Mouse (Mus musculus): ENCODE measurements around the gene Ppp1r12c. TPM values are rescaled to one million over a fixed set of nuclear protein-coding genes. Genes with fewer than 3 reads are reported as not detected.

Ppp1r12c gene
- polyA plus RNA-seq, 1 experiment from 2014 or later = 43.9 TPM

DNA sequence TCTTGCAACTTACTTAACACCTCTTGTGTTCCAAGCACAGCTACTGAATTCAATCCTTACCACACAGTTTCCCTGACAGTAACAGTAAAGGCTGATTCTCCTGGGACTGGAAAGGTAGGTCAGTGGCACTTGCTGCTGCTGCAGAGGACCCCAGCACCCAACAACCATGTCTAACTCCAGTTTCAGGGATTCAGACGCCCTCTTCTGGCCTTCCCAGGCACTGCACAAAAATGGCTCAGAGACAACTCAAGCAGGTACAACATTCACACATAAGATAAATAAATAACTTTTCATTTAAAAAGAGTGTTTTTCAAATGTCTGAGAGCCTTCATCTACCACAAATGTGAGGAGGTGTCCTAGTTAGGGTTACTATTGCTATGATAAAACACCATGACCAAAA lies 54.3 kb downstream of the Ppp1r12c start:
- no peak overlapping the region for H3K9ac ChIP-seq
- H3K4me2 ChIP-seq = no peak overlapping the region
- H3K9me3 ChIP-seq (replicated peaks) = no peaks in the 10 kb centered on the region
- no peak for ATAC-seq (replicated peaks; ENCODE audit: low FRiP score)
- peaks cover 21% of the 10 kb centered on the region for H3K36me3 ChIP-seq
- no peak overlapping the region for H3K4me3 ChIP-seq (replicated peaks)
- no peaks in the 10 kb centered on the region for H3K27me3 ChIP-seq
- WGBS = 6% methylated on average over 1 of the region's 1 CpGs
- peaks cover 6% of the 10 kb centered on the region for H3K4me1 ChIP-seq
- H3K27ac ChIP-seq = no peak overlapping the region

DNA sequence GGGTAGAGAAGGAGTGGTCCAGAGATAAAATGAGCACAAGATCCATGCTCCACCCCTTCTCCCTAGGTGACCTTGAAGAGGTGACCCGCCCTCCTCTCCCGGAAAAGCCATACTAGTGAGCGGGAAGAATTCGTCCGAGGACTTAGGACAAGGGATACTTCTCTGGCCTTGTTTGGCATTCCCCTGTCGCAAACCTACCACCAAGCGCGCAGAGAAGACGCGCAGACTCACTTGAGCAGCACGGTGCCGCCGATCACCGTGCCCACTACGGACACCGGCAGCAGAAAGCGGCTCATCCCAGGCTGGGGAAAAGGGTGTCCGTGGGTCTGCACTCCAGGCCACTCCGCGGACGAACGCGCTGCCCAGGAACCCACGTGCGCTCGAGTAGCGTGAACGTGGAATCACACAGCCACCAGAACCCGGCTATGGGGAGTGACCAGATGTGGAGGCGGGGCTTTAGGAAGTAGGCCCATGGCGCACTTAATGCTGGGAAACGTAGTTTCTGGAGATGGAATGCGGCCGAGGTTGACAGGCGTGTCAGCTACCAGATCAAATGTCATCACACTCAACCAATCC lies 56.2 kb downstream of the Ppp1r12c start, which contains the start of gene Rdh13:
Gene Rdh13, minus strand, starts transcription at position 434 of the 576 bp plus-strand sequence.
- no peaks in the 10 kb centered on the region for H3K27me3 ChIP-seq
- under 1% methylated on average over 35 of the region's 35 CpGs for WGBS
- ATAC-seq (replicated peaks; ENCODE audit: low FRiP score) = peak; percentile 96
- H3K9me3 ChIP-seq (replicated peaks) = no peaks in the 10 kb centered on the region
- peak within 1 kb of the TSS; percentile 68 for H3K4me2 ChIP-seq
- peaks cover 39% of the 10 kb centered on the region for H3K36me3 ChIP-seq
- peak within 1 kb of the TSS; percentile 61 for H3K4me3 ChIP-seq (replicated peaks)
- H3K9ac ChIP-seq = peak within 1 kb of the TSS; percentile 56
- peak within 1 kb of the TSS; percentile 76 for H3K27ac ChIP-seq
- H3K4me1 ChIP-seq = peaks cover 6% of the 10 kb centered on the region

DNA sequence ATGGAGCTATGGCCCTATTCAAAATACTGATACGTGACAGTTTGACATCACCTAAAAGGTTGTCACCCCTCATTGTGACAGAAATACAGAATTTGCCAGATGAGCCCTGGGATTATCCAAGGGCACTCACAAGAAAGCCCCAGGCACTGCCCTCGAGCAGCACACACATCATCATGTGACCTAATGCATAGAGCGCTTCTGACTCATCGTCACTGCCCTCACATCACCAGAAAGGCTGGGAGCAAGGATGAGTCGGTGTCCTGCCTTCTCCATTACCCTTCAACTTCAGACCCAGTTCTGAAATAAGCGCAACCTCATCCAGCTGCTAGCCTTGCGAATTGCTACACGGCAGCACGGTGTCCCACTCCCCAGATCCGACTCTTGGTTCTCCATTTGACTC lies 60.9 kb downstream of the Ppp1r12c start:
- no peak for ATAC-seq (replicated peaks; ENCODE audit: low FRiP score)
- no peaks in the 10 kb centered on the region for H3K9me3 ChIP-seq (replicated peaks)
- H3K4me2 ChIP-seq = no peak overlapping the region
- H3K4me1 ChIP-seq = peaks cover 6% of the 10 kb centered on the region
- H3K27ac ChIP-seq = no peak overlapping the region
- H3K4me3 ChIP-seq (replicated peaks) = no peak overlapping the region
- WGBS = 93% methylated on average over 10 of the region's 10 CpGs
- no peak overlapping the region for H3K9ac ChIP-seq
- no peaks in the 10 kb centered on the region for H3K27me3 ChIP-seq
- H3K36me3 ChIP-seq = peaks cover 84% of the 10 kb centered on the region

DNA sequence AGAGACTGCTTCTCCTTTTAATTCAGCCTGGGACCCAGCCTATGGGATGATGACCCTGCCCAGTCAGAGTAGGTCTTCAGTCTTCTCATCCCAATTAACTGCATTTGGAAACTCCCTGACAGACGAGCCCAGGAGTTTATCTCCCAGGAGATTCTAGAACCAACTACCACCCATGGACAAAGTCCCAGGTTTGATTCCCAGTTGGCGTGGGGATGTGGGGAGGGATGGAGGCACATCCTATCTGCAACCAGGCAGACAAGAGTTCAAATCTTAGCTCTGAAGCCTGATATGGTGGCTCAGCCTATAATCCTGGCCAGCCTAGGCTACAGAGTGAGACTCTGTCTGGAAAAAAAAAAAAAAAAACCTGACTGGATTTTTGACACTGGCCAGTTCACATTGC lies 63.8 kb downstream of the Ppp1r12c start:
- Histone ChIP-seq H3K27ac (no peak overlapping the region), H3K9me3 (replicated peaks) (no peaks in the 10 kb centered on the region), H3K4me2 (no peak overlapping the region), H3K9ac (no peak overlapping the region), H3K4me3 (replicated peaks) (no peak overlapping the region), H3K36me3 (peaks cover 97% of the 10 kb centered on the region), H3K27me3 (no peaks in the 10 kb centered on the region), H3K4me1 (no peaks in the 10 kb centered on the region)
- no peak for ATAC-seq (replicated peaks; ENCODE audit: low FRiP score)
- 92% methylated on average over 2 of the region's 2 CpGs for WGBS

DNA sequence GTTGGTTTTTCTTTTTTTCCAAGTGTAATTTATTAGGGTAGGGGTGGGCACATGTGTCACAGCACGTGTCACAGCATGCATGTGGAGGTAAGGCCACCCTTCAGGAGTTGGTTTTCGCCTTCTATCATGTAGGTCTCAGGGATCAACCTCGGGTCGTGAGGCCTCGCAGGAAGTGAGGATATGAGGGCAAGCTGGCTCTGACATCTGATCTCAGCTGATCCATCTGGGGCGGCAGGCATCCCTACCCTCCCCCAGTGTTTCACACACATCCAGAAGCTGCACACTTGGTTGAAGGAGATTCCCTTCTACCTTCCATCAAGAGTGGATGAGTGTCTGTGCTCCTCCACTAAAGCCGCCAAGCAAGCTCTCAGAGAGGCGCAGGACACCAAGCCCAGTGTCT lies 69.5 kb downstream of the Ppp1r12c start:
- 81% methylated on average over 8 of the region's 8 CpGs for WGBS
- H3K9ac ChIP-seq = no peak overlapping the region
- peaks cover 97% of the 10 kb centered on the region for H3K36me3 ChIP-seq
- H3K4me1 ChIP-seq = no peaks in the 10 kb centered on the region
- H3K27ac ChIP-seq = no peak overlapping the region
- H3K27me3 ChIP-seq = no peaks in the 10 kb centered on the region
- no peaks in the 10 kb centered on the region for H3K9me3 ChIP-seq (replicated peaks)
- H3K4me3 ChIP-seq (replicated peaks) = no peak overlapping the region
- H3K4me2 ChIP-seq = no peak overlapping the region
- ATAC-seq (replicated peaks; ENCODE audit: low FRiP score) = no peak

GRCm38 (mm10) chr7:4431548-4431947 lies 69.9 kb downstream of the Ppp1r12c start:
- WGBS = 78% methylated on average over 6 of the region's 6 CpGs
- H3K4me2 ChIP-seq = no peak overlapping the region
- H3K4me1 ChIP-seq = no peaks in the 10 kb centered on the region
- H3K36me3 ChIP-seq = peaks cover 97% of the 10 kb centered on the region
- no peak overlapping the region for H3K9ac ChIP-seq
- H3K27me3 ChIP-seq = no peaks in the 10 kb centered on the region
- H3K4me3 ChIP-seq (replicated peaks) = no peak overlapping the region
- no peaks in the 10 kb centered on the region for H3K9me3 ChIP-seq (replicated peaks)
- H3K27ac ChIP-seq = no peak overlapping the region
- no peak for ATAC-seq (replicated peaks; ENCODE audit: low FRiP score)

Small RNA genes within 50 kb of the gene (microRNA-seq; reads per million reads assigned to microRNA genes)
- gene Gm24605 = not detected

Other genes starting within 250 kb of the Ppp1r12c start
- 0.14 TPM in 1 of 2 replicates, not detected in the other for gene Ncr1, start 164.0 kb downstream of the Ppp1r12c start, polyA plus RNA-seq (2015; fragmentation: Nextera tagmentation; extraction: Ambion mirVana)
- gene Gp6, start 103.9 kb downstream of the Ppp1r12c start, polyA plus RNA-seq (2015; fragmentation: Nextera tagmentation; extraction: Ambion mirVana) = 0.35 TPM in 1 of 2 replicates, not detected in the other
- 30.5 and 30.6 TPM in 2 replicates for gene Rdh13, start 56.0 kb downstream of the Ppp1r12c start, polyA plus RNA-seq (2015; fragmentation: Nextera tagmentation; extraction: Ambion mirVana)
- gene Eps8l1, start 41.0 kb downstream of the Ppp1r12c start, polyA plus RNA-seq (2015; fragmentation: Nextera tagmentation; extraction: Ambion mirVana) = 8.9 and 9.0 TPM in 2 replicates
- gene Tnnt1, start 14.7 kb upstream of the Ppp1r12c start, polyA plus RNA-seq (2015; fragmentation: Nextera tagmentation; extraction: Ambion mirVana) = 37.2 and 48.6 TPM in 2 replicates
- 6.6 and 6.9 TPM in 2 replicates for gene Tnni3, start 22.5 kb upstream of the Ppp1r12c start, polyA plus RNA-seq (2015; fragmentation: Nextera tagmentation; extraction: Ambion mirVana)
- gene Dnaaf3, start 30.8 kb upstream of the Ppp1r12c start, polyA plus RNA-seq (2015; fragmentation: Nextera tagmentation; extraction: Ambion mirVana) = 3.2 and 3.5 TPM in 2 replicates
- 6.5 and 7.5 TPM in 2 replicates for gene Syt5, start 45.9 kb upstream of the Ppp1r12c start, polyA plus RNA-seq (2015; fragmentation: Nextera tagmentation; extraction: Ambion mirVana)
- gene Ptprh, start 102.4 kb upstream of the Ppp1r12c start, polyA plus RNA-seq (2015; fragmentation: Nextera tagmentation; extraction: Ambion mirVana) = 0.08 TPM in 1 of 2 replicates, not detected in the other
- gene Tmem86b, start 129.7 kb upstream of the Ppp1r12c start, polyA plus RNA-seq (2015; fragmentation: Nextera tagmentation; extraction: Ambion mirVana) = 1.5 and 1.6 TPM in 2 replicates
- gene Ppp6r1, start 157.3 kb upstream of the Ppp1r12c start, polyA plus RNA-seq (2015; fragmentation: Nextera tagmentation; extraction: Ambion mirVana) = 7.4 and 7.8 TPM in 2 replicates
- 112 and 119 TPM in 2 replicates for gene Hspbp1, start 183.4 kb upstream of the Ppp1r12c start, polyA plus RNA-seq (2015; fragmentation: Nextera tagmentation; extraction: Ambion mirVana)
- 1.1 and 1.6 TPM in 2 replicates for gene Brsk1, start 188.9 kb upstream of the Ppp1r12c start, polyA plus RNA-seq (2015; fragmentation: Nextera tagmentation; extraction: Ambion mirVana)
- gene Tmem150b, start 223.6 kb upstream of the Ppp1r12c start, polyA plus RNA-seq (2015; fragmentation: Nextera tagmentation; extraction: Ambion mirVana) = 0.12 TPM in 1 of 2 replicates, not detected in the other
- gene Kmt5c, start 238.4 kb upstream of the Ppp1r12c start, polyA plus RNA-seq (2015; fragmentation: Nextera tagmentation; extraction: Ambion mirVana) = 79.3 and 90.8 TPM in 2 replicates

All from kidney, embryonic 15.5 days (tissue).